Mouse (Mus musculus) MEL (cell line): Measurements from ENCODE around the gene Sec24d. TPM values are rescaled to one million over a fixed set of nuclear protein-coding genes. Genes with fewer than 3 reads are reported as not detected.

Experiments used
- DNase-seq: peaks from one replicate; pipeline ENCODE4 v3.0.0; 2011; ENCODE audit warnings: low read depth, low spot score
- H3K27ac ChIP-seq: 2 replicates; pipeline ENCODE4 v1.5.1; 2012; ENCODE audit warnings: low read depth, mild to moderate bottlenecking, control low read depth, low read length, moderate library complexity; ENCODE audit not compliant: control insufficient read depth
- H3K27me3 ChIP-seq, 2 experiments: fragments of 150-350 bp in 1 of 2; sonication (generic) in 1 of 2; 2 replicates each; pipeline ENCODE4 v1.6.1; 2012; ENCODE audit warnings: low read length in 2 of 2, mild to moderate bottlenecking in 2 of 2, improper control_type of control experiment in 1 of 2, moderate library complexity in 1 of 2; ENCODE audit not compliant: insufficient read depth in 2 of 2, control insufficient read depth in 1 of 2
- H3K36me3 ChIP-seq, 2 experiments: 2 replicates each; pipeline ENCODE4 v1.6.1; 2012 to 2014; ENCODE audit warnings: low read length in 2 of 2, improper control_type of control experiment in 1 of 2, inconsistent platforms in 1 of 2, mild to moderate bottlenecking in 1 of 2; ENCODE audit not compliant: insufficient read depth in 2 of 2, control insufficient read depth in 1 of 2
- H3K4me1 ChIP-seq, 2 experiments: fragments of 150-350 bp in 1 of 2; sonication (generic) in 1 of 2; 2 replicates each; pipeline ENCODE4 v1.6.1; 2012; ENCODE audit warnings: low read length in 2 of 2, improper control_type of control experiment in 1 of 2, mild to moderate bottlenecking in 1 of 2; ENCODE audit not compliant: insufficient read depth in 2 of 2, control insufficient read depth in 1 of 2
- H3K4me3 ChIP-seq, 2 experiments: fragments of 150-350 bp in 1 of 2; sonication (generic) in 1 of 2; 2 replicates each; pipeline ENCODE4 v1.5.1; 2012; ENCODE audit warnings: low read depth in 2 of 2, low read length in 2 of 2, mild to moderate bottlenecking in 2 of 2, moderate library complexity in 2 of 2, control low read depth in 1 of 2, improper control_type of control experiment in 1 of 2; ENCODE audit not compliant: control insufficient read depth in 1 of 2, insufficient read depth in 1 of 2
- H3K79me2 ChIP-seq: 2 replicates; pipeline ENCODE4 v1.6.1; 2012; ENCODE audit warnings: mild to moderate bottlenecking, low read length, moderate library complexity; ENCODE audit not compliant: control insufficient read depth, poor library complexity, insufficient read depth
- H3K9ac ChIP-seq: 2 replicates; pipeline ENCODE4 v1.6.1; 2012; ENCODE audit warnings: low read depth, mild to moderate bottlenecking, control low read depth, low read length, moderate library complexity; ENCODE audit not compliant: control insufficient read depth, poor library complexity, severe bottlenecking
- H3K9me3 ChIP-seq: fragments of 150-350 bp; sonication (generic); replicated peaks from 2 replicates; pipeline ENCODE4 v1.6.1; 2012; ENCODE audit warnings: mild to moderate bottlenecking, low read length, improper control_type of control experiment, moderate library complexity; ENCODE audit not compliant: insufficient read depth
- BHLHE40 ChIP-seq: IDR thresholded peaks from 2 replicates; pipeline ENCODE4 v1.6.1; 2012; ENCODE audit warnings: low read depth, mild to moderate bottlenecking, inconsistent platforms, low read length, improper control_type of control experiment, borderline replicate concordance
- CHD1 ChIP-seq: IDR thresholded peaks from 2 replicates; pipeline ENCODE4 v1.6.1; 2012; ENCODE audit warnings: low read depth, mild to moderate bottlenecking, inconsistent platforms, low read length, improper control_type of control experiment
- CHD2 ChIP-seq: IDR thresholded peaks from 2 replicates; pipeline ENCODE4 v1.6.1; 2011; ENCODE audit warnings: low read length, improper control_type of control experiment
- ELF1 ChIP-seq: IDR thresholded peaks from 2 replicates; pipeline ENCODE4 v1.6.1; 2014; ENCODE audit warnings: low read depth, mild to moderate bottlenecking, inconsistent platforms, low read length, improper control_type of control experiment, moderate library complexity
- EP300 ChIP-seq, 2 experiments: IDR thresholded peaks; 2 replicates each; pipeline ENCODE4 v1.6.1; 2011; ENCODE audit warnings: improper control_type of control experiment in 2 of 2, low read length in 2 of 2, low read depth in 1 of 2, mild to moderate bottlenecking in 1 of 2
- GATA1 ChIP-seq: IDR thresholded peaks from 2 replicates; pipeline ENCODE4 v1.6.1; 2011; ENCODE audit warnings: low read depth, low read length, improper control_type of control experiment
- HCFC1 ChIP-seq: IDR thresholded peaks from 2 replicates; pipeline ENCODE4 v1.6.1; 2012; ENCODE audit warnings: low read depth, mild to moderate bottlenecking, inconsistent platforms, low read length, improper control_type of control experiment, moderate library complexity
- JUND ChIP-seq: IDR thresholded peaks from 2 replicates; pipeline ENCODE4 v1.6.1; 2011; ENCODE audit warnings: low read depth, mild to moderate bottlenecking, improper control_type of control experiment, low read length
- KAT2A ChIP-seq: conservative IDR thresholded peaks from 2 replicates; pipeline ENCODE4 v1.6.1; 2012; ENCODE audit warnings: low read depth, low read length, improper control_type of control experiment, inconsistent platforms
- MAX ChIP-seq: IDR thresholded peaks from 2 replicates; pipeline ENCODE4 v1.6.1; 2011; ENCODE audit warnings: low read length, improper control_type of control experiment
- MEF2A ChIP-seq: IDR thresholded peaks from 2 replicates; pipeline ENCODE4 v1.6.1; 2014; ENCODE audit warnings: low read depth, mild to moderate bottlenecking, inconsistent platforms, low read length, improper control_type of control experiment; ENCODE audit not compliant: poor library complexity, insufficient replicate concordance, severe bottlenecking; ENCODE audit errors: extremely low read depth
- MYB ChIP-seq: IDR thresholded peaks from 2 replicates; pipeline ENCODE4 v1.6.1; 2011; ENCODE audit warnings: mild to moderate bottlenecking, low read depth, low read length, improper control_type of control experiment
- POLR2AphosphoS2 ChIP-seq: IDR thresholded peaks from 2 replicates; pipeline ENCODE4 v1.6.1; 2011; ENCODE audit warnings: low read length, improper control_type of control experiment
- POLR2AphosphoS5 ChIP-seq: IDR thresholded peaks from 2 replicates; pipeline ENCODE4 v1.6.1; 2012; ENCODE audit warnings: low read depth, borderline replicate concordance, mild to moderate bottlenecking, inconsistent platforms, low read length, moderate library complexity, mixed read lengths
- RAD21 ChIP-seq: IDR thresholded peaks from 2 replicates; pipeline ENCODE4 v1.6.1; 2011; ENCODE audit warnings: mild to moderate bottlenecking, low read depth, low read length, improper control_type of control experiment
- RCOR1 ChIP-seq: IDR thresholded peaks from 2 replicates; pipeline ENCODE4 v1.6.1; 2012; ENCODE audit warnings: low read depth, mild to moderate bottlenecking, inconsistent platforms, low read length, improper control_type of control experiment
- SMC3 ChIP-seq: IDR thresholded peaks from 2 replicates; pipeline ENCODE4 v1.6.1; 2011; ENCODE audit warnings: low read depth, low read length, improper control_type of control experiment
- TBP ChIP-seq: IDR thresholded peaks from 2 replicates; pipeline ENCODE4 v1.8.0; 2011; ENCODE audit warnings: low read depth, low read length, improper control_type of control experiment
- TCF12 ChIP-seq: IDR thresholded peaks from 2 replicates; pipeline ENCODE4 v1.6.1; 2014; ENCODE audit warnings: low read depth, mild to moderate bottlenecking, inconsistent platforms, low read length, improper control_type of control experiment, moderate library complexity
- ZMIZ1 ChIP-seq: IDR thresholded peaks from 2 replicates; pipeline ENCODE4 v1.6.1; 2012; ENCODE audit warnings: low read depth, mild to moderate bottlenecking, inconsistent platforms, low read length, improper control_type of control experiment, moderate library complexity
- polyA plus RNA-seq, 2 experiments: library from polyadenylated mRNA; stranded (reverse) in 1 of 2; unstranded in 1 of 2; fragments of >175 nt in 1 of 2; fragments of >200 nt in 1 of 2; gene quantifications; 2 replicates each; pipeline versions ENCODE4 v1.2.1 to v1.2.4; 2012; ENCODE audit warnings: low replicate concordance in 2 of 2, low read depth in 1 of 2; ENCODE audit not compliant: insufficient read length in 2 of 2, insufficient read depth in 1 of 2, missing spikeins in 1 of 2
- total RNA-seq: library from RNA; depleted of rRNA; stranded (reverse); fragments of 300-350 nt; gene quantifications from 2 replicates; pipeline ENCODE4 v1.2.3, GENCODE M21; 2012

Gene Sec24d
- total and polyA plus RNA-seq, 3 experiments, result 10.3 to 23.9 TPM; not detected in 1

DNA sequence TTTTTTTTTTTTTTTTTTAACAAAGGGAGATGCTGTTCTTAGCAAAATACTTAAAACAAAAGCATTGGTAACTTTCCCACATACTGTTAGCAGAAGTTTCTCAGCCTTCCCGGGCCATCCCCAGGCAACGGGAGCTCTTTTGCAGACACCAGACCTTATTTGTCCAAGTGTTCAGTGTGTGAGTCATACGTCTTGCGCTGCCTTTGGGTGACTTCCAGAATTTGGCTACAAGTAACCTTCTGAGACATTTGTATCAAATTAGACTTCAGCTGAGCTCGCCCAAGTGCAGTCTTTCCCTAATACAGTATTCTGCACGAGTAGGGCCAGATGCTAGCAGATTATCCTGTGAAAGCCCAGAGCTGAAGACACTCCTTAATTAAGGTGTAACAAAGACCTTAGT is 62.0 kb downstream of the Sec24d start:
- DNase-seq, result peak; percentile 36
- Histone ChIP-seq H3K4me3 (no peak overlapping the region), H3K36me3 (peaks cover 0 to 9% of the 10 kb centered on the region in 2 experiments; a peak in 2 of 4 replicates), H3K9me3 (no peaks in the 10 kb centered on the region), H3K9ac (no peak overlapping the region), H3K79me2 (no peaks in the 10 kb centered on the region), H3K27me3 (no peaks in the 10 kb centered on the region), H3K4me1 (peaks cover 3 to 12% of the 10 kb centered on the region in 2 experiments; a peak in 3 of 4 replicates), H3K27ac (no peak overlapping the region)
- TF ChIP-seq TBP (0 out of 2 replicates have a peak, but pooled peaks have one; percentile 44), BHLHE40 (no peak)

GRCm38 (mm10) chr3:123330221-123330620 is 63.0 kb downstream of the Sec24d start:
- DNase-seq, result no peak
- no peaks in the 10 kb centered on the region for H3K9me3 ChIP-seq
- H3K4me3 ChIP-seq, result no peak overlapping the region
- no peak for TF ChIP-seq TCF12
- TF ChIP-seq RAD21, result no peak
- no peak for TF ChIP-seq GATA1
- TF ChIP-seq CHD1, result no peak
- TF ChIP-seq POLR2AphosphoS5, result no peak
- TF ChIP-seq ELF1, result no peak
- no peak for TF ChIP-seq HCFC1
- TF ChIP-seq RCOR1, result no peak
- TF ChIP-seq ZMIZ1, result no peak
- TF ChIP-seq MEF2A, result no peak
- no peak for TF ChIP-seq MYB
- no peak for TF ChIP-seq EP300 (IDR thresholded peaks at IDR 0.05; ENCODE audit: low read depth in 1 of 2, low read length in 2 of 2)
- no peak for TF ChIP-seq JUND
- TF ChIP-seq MAX, result no peak
- no peak for TF ChIP-seq CHD2
- TF ChIP-seq POLR2AphosphoS2, result no peak
- TF ChIP-seq SMC3, result no peak
- no peak for TF ChIP-seq KAT2A
- H3K36me3 ChIP-seq, result peaks cover 0 to 9% of the 10 kb centered on the region in 2 experiments; a peak in 2 of 4 replicates
- H3K79me2 ChIP-seq, result no peaks in the 10 kb centered on the region
- peaks cover 3 to 12% of the 10 kb centered on the region in 2 experiments; a peak in 3 of 4 replicates for H3K4me1 ChIP-seq
- no peaks in the 10 kb centered on the region for H3K27me3 ChIP-seq
- no peak overlapping the region for H3K27ac ChIP-seq
- H3K9ac ChIP-seq, result no peak overlapping the region
